ENCODE assay signal across 13 mouse cellular contexts in genomic region chr9:95597466-95598178, GRCm38 (mm10). TPM values are rescaled to one million over a fixed set of nuclear protein-coding genes. Genes with fewer than 3 reads are reported as not detected.
A peak's percentile ranks its signal among the peaks of the same experiment; 100 is the strongest.
DNase-seq lines count a peak whose midpoint lies in the region; ATAC-seq and TF ChIP-seq lines count a peak whose summit lies in the region.
"Had no signal": no experiment of that assay in that cellular context is flagged by ENCODE, and none has a peak within 500 bp of the region (broad histone marks: within the 10 kb centered on the region; RNA-seq: fewer than 3 reads in every experiment).

No protein-coding gene starts in this region.

- peaks cover 3% of the 10 kb centered on the region; the same call in 1 of the 2 replicates for H3K4me1 ChIP-seq in heart, embryonic 13.5 days
- no peaks in the 10 kb centered on the region for H3K4me1 ChIP-seq in lung, postnatal 0 days (ENCODE audit: insufficient read depth, low read depth, low read length)
- peaks cover 3% of the 10 kb centered on the region; the same call in 1 of the 2 replicates for H3K4me1 ChIP-seq in intestine, embryonic 15.5 days (replicated peaks)
- H3K4me1 ChIP-seq in neural tube, embryonic 15.5 days, result peaks cover 8% of the 10 kb centered on the region

- H3K9ac ChIP-seq in heart, embryonic 13.5 days, result peak overlapping the region; percentile 33; the same call in 1 of the 2 replicates
- no peak overlapping the region for H3K9ac ChIP-seq in lung, postnatal 0 days (replicated peaks; ENCODE audit: low read depth)
- H3K9ac ChIP-seq in intestine, embryonic 15.5 days, result no peak overlapping the region
- no peak overlapping the region for H3K9ac ChIP-seq in neural tube, embryonic 15.5 days (replicated peaks)

- H3K27ac ChIP-seq in heart, embryonic 13.5 days (replicated peaks), result no peak overlapping the region
- no peak overlapping the region for H3K27ac ChIP-seq in lung, postnatal 0 days (ENCODE audit: low read length)
- no peak overlapping the region for H3K27ac ChIP-seq in intestine, embryonic 15.5 days
- no peak overlapping the region for H3K27ac ChIP-seq in neural tube, embryonic 15.5 days (replicated peaks)
- H3K27ac ChIP-seq: forebrain, embryonic 10.5 days; macrophage had no signal

- 0 out of 2 replicates have a peak, but pooled peaks cover 6% of the 10 kb centered on the region for H3K27me3 ChIP-seq in heart, embryonic 13.5 days (replicated peaks)
- H3K27me3 ChIP-seq in lung, postnatal 0 days (replicated peaks; ENCODE audit: insufficient read depth, low read length), result no peaks in the 10 kb centered on the region
- no peaks in the 10 kb centered on the region for H3K27me3 ChIP-seq in intestine, embryonic 15.5 days (replicated peaks)
- H3K27me3 ChIP-seq in neural tube, embryonic 15.5 days (replicated peaks), result 0 out of 2 replicates have a peak, but pooled peaks cover 2% of the 10 kb centered on the region
- H3K27me3 ChIP-seq: CH12.LX had no signal

- no peak for DNase-seq in heart, adult 9 months (ENCODE audit: low spot score in 2 of 2)
- DNase-seq in lung, postnatal 0 days (ENCODE audit: low spot score), result no peak
- DNase-seq in lung, postnatal 10 days, result no peak
- DNase-seq in layer of hippocampus, adult 11-12 months (ENCODE audit: low spot score), result no peak
- DNase-seq in spleen, postnatal 36 days (ENCODE audit: low spot score in 2 of 2), result no peak
- DNase-seq: cerebellum, postnatal 36 days; thymus, postnatal 36 days had no signal

- WGBS in heart, embryonic 13.5 days, result 54% methylated on average over 13 of the region's 13 CpGs
- WGBS in lung, postnatal 0 days, result 42% methylated on average over 13 of the region's 13 CpGs
- 27% methylated on average over 13 of the region's 13 CpGs for WGBS in intestine, embryonic 15.5 days
- 36% methylated on average over 13 of the region's 13 CpGs for WGBS in neural tube, embryonic 15.5 days

- no peak for ATAC-seq in heart, embryonic 13.5 days (ENCODE audit: extremely low read depth, insufficient number of reproducible peaks, low FRiP score, low TSS enrichment)
- ATAC-seq in lung, postnatal 0 days, result no peak
- ATAC-seq in intestine, embryonic 15.5 days, result peak; percentile 63
- 0 out of 2 replicates have a peak, but pooled peaks have one; percentile 5 for ATAC-seq in neural tube, embryonic 15.5 days (ENCODE audit: low FRiP score)

- H3K4me2 ChIP-seq in heart, embryonic 13.5 days, result peak overlapping the region; percentile 64
- peak overlapping the region; percentile 17 for H3K4me2 ChIP-seq in lung, postnatal 0 days (replicated peaks; ENCODE audit: low read depth, low read length)
- peak overlapping the region; percentile 64 for H3K4me2 ChIP-seq in intestine, embryonic 15.5 days (replicated peaks)
- peak overlapping the region; percentile 45 for H3K4me2 ChIP-seq in neural tube, embryonic 15.5 days

- no peak for TF ChIP-seq CTCF in lung, postnatal 0 days (IDR thresholded peaks at IDR 0.05)

- H3K36me3 ChIP-seq in heart, embryonic 13.5 days, result no peaks in the 10 kb centered on the region
- H3K36me3 ChIP-seq in lung, postnatal 0 days (ENCODE audit: insufficient read depth, low read length), result no peaks in the 10 kb centered on the region
- H3K36me3 ChIP-seq in intestine, embryonic 15.5 days, result no peaks in the 10 kb centered on the region
- H3K36me3 ChIP-seq in neural tube, embryonic 15.5 days, result no peaks in the 10 kb centered on the region
- H3K36me3 ChIP-seq: forebrain, embryonic 10.5 days had no signal

- peak overlapping the region; percentile 30 for H3K4me3 ChIP-seq in heart, embryonic 13.5 days
- H3K4me3 ChIP-seq in lung, postnatal 0 days (ENCODE audit: low read depth, low read length), result no peak overlapping the region
- peak overlapping the region; percentile 17; the same call in 1 of the 2 replicates for H3K4me3 ChIP-seq in intestine, embryonic 15.5 days (replicated peaks)
- H3K4me3 ChIP-seq in neural tube, embryonic 15.5 days (replicated peaks), result peak overlapping the region; percentile 14; the same call in 1 of the 2 replicates
- H3K4me3 ChIP-seq: forebrain, embryonic 10.5 days had no signal

- no peaks in the 10 kb centered on the region for H3K9me3 ChIP-seq in heart, embryonic 13.5 days
- H3K9me3 ChIP-seq in lung, postnatal 0 days (ENCODE audit: low read length), result no peaks in the 10 kb centered on the region
- no peaks in the 10 kb centered on the region for H3K9me3 ChIP-seq in intestine, embryonic 15.5 days
- H3K9me3 ChIP-seq in neural tube, embryonic 15.5 days (replicated peaks), result no peaks in the 10 kb centered on the region
- H3K9me3 ChIP-seq: forebrain, embryonic 10.5 days had no signal

- TF ChIP-seq EP300 in lung, postnatal 0 days (IDR thresholded peaks at IDR 0.05), result no peak

RNA-seq across cellular contexts. Expression of gene Paqr9, which starts 38.2 kb away (rescaled TPM):
- 0.39 and 0.68 TPM in 2 replicates for polyA plus RNA-seq in heart, embryonic 13.5 days (2015; fragmentation: Nextera tagmentation; extraction: Ambion mirVana)
- polyA plus RNA-seq in lung, postnatal 0 days (2015; fragmentation: Nextera tagmentation; extraction: Ambion mirVana), result 0.11 and 0.16 TPM in 2 replicates
- 0.82 and 1.0 TPM in 2 replicates for polyA plus RNA-seq in intestine, embryonic 15.5 days (2015; fragmentation: Nextera tagmentation; extraction: Ambion mirVana)
- polyA plus RNA-seq in neural tube, embryonic 15.5 days (2015; fragmentation: Nextera tagmentation; extraction: Ambion mirVana), result 6.5 and 8.8 TPM in 2 replicates

RNA-seq across cellular contexts. Expression of gene Pcolce2, which starts 39.8 kb away (rescaled TPM):
- polyA plus RNA-seq in heart, embryonic 13.5 days (2015; fragmentation: Nextera tagmentation; extraction: Ambion mirVana), result 0.64 and 0.91 TPM in 2 replicates
- polyA plus RNA-seq in lung, postnatal 0 days (2015; fragmentation: Nextera tagmentation; extraction: Ambion mirVana), result 45.7 and 52.1 TPM in 2 replicates
- 0.84 and 1.4 TPM in 2 replicates for polyA plus RNA-seq in intestine, embryonic 15.5 days (2015; fragmentation: Nextera tagmentation; extraction: Ambion mirVana)
- 3.3 and 5.5 TPM in 2 replicates for polyA plus RNA-seq in neural tube, embryonic 15.5 days (2015; fragmentation: Nextera tagmentation; extraction: Ambion mirVana)

Comparison
In these comparisons a context has a peak if more than half of its experiments do, and no peak if none do; other contexts are left out.
1. ATAC-seq: peak in intestine, embryonic 15.5 days (single experiment) and neural tube, embryonic 15.5 days (single experiment); none in heart, embryonic 13.5 days (single experiment) and lung, postnatal 0 days (single experiment).
2. Peak in every context shown above with its lines, with median percentiles within 50 percentile points of each other: H3K4me2 ChIP-seq.